Mouse (Mus musculus) small intestine, adult 2 months (tissue): ENCODE results near the gene Gp9. TPM values are rescaled to one million over a fixed set of nuclear protein-coding genes. Genes with fewer than 3 reads are reported as not detected.

ENCODE experiments used
- H3K27ac ChIP-seq: fragments of 200-500 bp; 2 replicates; pipeline ENCODE4 v1.5.1; 2012; ENCODE audit warnings: low read depth, low read length, control low read depth, inconsistent platforms; ENCODE audit not compliant: insufficient read depth
- H3K27me3 ChIP-seq: fragments of 200-500 bp; 2 replicates; pipeline ENCODE4 v1.6.1; 2012; ENCODE audit warnings: mild to moderate bottlenecking, moderate library complexity, low read length, inconsistent platforms; ENCODE audit not compliant: control insufficient read depth, insufficient read depth
- H3K36me3 ChIP-seq: fragments of 200-500 bp; 2 replicates; pipeline ENCODE4 v1.6.1; 2012; ENCODE audit warnings: mild to moderate bottlenecking, low read length, control low read depth, inconsistent platforms; ENCODE audit not compliant: control insufficient read depth, insufficient read depth
- H3K4me1 ChIP-seq: fragments of 200-500 bp; 2 replicates; pipeline ENCODE4 v1.6.1; 2012; ENCODE audit warnings: low read length, inconsistent platforms, mixed read lengths; ENCODE audit not compliant: control insufficient read depth, insufficient read depth, insufficient read length
- H3K4me3 ChIP-seq: fragments of 200-500 bp; 2 replicates; pipeline ENCODE4 v1.5.1; 2012; ENCODE audit warnings: low read depth, mild to moderate bottlenecking, control low read depth, inconsistent platforms, low read length, moderate library complexity
- CTCF ChIP-seq: fragments of 200-500 bp; IDR thresholded peaks from 2 replicates; pipeline ENCODE4 v1.5.1; 2012; ENCODE audit warnings: low read depth, mild to moderate bottlenecking, control low read depth, inconsistent platforms, low read length, moderate library complexity, mixed read lengths; ENCODE audit not compliant: insufficient replicate concordance, insufficient read length; ENCODE audit errors: extremely low read depth
- POLR2A ChIP-seq: fragments of 200-500 bp; IDR thresholded peaks from 2 replicates; pipeline ENCODE4 v1.6.1; 2012; ENCODE audit warnings: low read depth, mild to moderate bottlenecking, control low read depth, inconsistent platforms, low read length, moderate library complexity
- WGBS: fragments of 180-500 bp; shearing (Covaris S2); methylation state at CpG from one replicate; pipeline ENCODE4 v1.1.7; 2018; 5-methylcytosine and 5-hydroxymethylcytosine counted together
- polyA plus RNA-seq: library from polyadenylated mRNA; depleted of rRNA; stranded (reverse); fragments of >200 nt; gene quantifications from 2 replicates; pipeline ENCODE4 v1.2.3, GENCODE M21; 2012

Gp9 gene
- polyA plus RNA-seq, 1 experiment = not detected

DNA sequence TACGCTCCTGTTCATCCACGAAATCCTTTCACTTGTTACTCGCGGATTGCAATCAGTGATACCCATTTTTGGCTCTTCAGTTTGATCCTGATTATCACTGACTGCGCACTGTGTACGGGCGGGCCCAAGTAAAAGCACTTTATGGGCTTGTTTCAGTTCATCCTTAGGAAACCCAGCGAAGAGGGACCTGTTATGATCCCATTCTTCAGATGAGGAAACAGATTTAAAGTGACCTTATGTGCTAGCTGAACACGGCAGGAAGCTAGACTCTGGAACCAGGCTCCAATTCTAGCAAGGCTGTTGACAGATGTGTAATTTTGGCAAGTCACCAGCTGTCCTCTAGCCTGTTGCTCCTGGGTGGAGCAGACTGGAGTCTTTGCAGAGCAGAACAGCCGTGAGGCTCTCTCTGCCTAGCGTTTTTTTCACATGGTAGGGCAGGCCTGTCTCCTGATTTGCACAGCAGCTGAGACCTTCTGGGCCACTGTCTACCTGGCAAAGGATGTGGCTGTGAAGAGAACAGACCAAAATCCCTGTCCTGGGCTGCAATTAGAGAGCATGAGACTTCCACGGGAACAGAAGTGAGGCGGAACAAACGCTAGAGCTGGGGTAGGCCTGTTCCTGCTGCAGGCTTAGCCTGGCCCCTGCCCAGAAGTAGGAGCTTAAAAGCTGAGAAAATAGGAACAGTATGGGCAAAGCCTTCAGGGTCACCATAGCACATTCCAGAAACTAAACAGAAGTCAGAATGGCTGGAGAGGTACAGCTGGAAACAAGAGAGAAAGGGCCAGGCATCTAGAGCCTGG lies 44.5 kb upstream of the Gp9 start:
- TF ChIP-seq POLR2A = no peak
- no peak for TF ChIP-seq CTCF
- Histone ChIP-seq H3K4me3 (no peak overlapping the region), H3K27ac (no peak overlapping the region), H3K36me3 (no peaks in the 10 kb centered on the region), H3K4me1 (peaks cover 4% of the 10 kb centered on the region; the same call in 1 of the 2 replicates), H3K27me3 (peaks cover 37% of the 10 kb centered on the region)
- 36% methylated on average over 14 of the region's 14 CpGs for WGBS

DNA sequence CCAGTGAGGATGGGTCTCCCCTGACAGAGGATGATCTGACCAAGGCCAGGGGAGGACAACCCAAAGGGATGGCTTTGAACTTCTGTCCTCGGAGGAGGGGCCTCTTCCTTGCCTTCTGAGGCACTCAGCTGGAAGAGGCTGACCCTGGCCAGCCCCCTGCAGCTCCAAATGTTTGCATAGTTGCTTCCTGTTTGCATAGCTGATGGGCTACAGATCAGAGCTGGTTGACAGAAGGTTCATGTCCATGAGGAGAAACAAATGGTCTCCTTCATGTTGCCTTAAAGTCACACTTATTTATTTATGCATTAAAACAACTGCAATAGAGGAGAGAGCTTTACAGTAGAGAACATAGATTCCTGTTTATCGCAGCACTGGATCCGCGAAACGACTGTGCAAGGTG lies 43.7 kb upstream of the Gp9 start:
- Histone ChIP-seq H3K4me3 (no peak overlapping the region), H3K36me3 (no peaks in the 10 kb centered on the region), H3K27me3 (peaks cover 37% of the 10 kb centered on the region), H3K27ac (peak overlapping the region; percentile 37; the same call in 1 of the 2 replicates), H3K4me1 (peaks cover 4% of the 10 kb centered on the region; the same call in 1 of the 2 replicates)
- WGBS = 54% methylated on average over 5 of the region's 5 CpGs
- no peak for TF ChIP-seq CTCF
- no peak for TF ChIP-seq POLR2A

DNA sequence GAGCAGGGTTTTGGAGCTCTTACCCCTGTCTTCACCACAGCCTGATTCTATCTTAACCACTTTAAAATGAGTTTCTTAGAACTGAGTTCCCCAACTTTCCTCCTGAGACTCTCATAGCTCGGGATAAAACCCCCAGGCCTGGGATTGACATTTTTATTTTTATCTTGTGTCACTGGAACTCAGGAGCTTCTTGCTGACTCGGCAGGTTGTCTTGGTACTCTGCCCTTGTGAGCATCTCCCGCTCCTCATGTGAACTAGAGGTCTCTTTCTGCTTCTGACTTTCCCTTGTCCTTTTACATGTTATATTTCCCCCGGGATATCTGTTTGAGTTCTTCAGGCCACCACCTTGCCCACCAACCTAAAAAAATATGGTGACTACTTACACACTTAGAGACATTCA lies 40.9 kb upstream of the Gp9 start:
- TF ChIP-seq POLR2A = no peak
- no peak for TF ChIP-seq CTCF
- Histone ChIP-seq H3K27ac (no peak overlapping the region), H3K36me3 (no peaks in the 10 kb centered on the region), H3K4me1 (no peaks in the 10 kb centered on the region), H3K4me3 (no peak overlapping the region), H3K27me3 (peaks cover 15% of the 10 kb centered on the region)
- 77% methylated on average over 4 of the region's 4 CpGs for WGBS

DNA sequence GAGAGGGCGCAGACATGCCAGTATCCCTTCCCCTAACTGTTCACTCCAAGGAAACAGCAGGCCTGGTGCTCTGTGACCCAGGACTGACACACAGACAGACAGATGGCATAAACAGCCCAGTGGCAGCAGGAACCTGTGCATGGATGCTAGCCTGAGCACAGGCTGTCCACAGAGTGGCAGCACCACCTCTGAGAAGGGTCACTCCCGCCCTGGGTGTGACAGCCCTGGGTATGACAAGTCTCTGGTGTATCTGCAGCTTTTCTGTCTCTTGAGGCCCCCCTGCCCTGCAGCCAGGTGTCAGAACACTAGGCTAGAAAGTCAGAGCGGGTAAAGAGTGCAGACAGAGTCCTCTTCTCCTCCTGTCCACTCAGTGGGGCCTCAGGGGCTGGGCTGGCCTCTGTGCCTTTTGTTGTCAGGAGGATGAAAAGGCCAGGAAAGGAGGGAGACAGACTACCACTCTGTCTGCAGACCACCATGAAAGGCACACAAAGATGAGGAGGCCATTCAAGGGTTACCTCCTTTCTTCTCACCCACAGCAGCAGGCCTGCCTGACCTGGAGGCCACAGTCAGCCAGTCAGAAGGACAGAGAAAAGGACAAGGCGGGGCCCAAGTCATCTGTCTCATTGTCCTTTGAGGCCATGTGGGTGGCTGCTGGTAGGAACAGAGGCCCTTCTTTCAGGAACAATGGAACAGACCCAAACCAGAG lies 39.8 kb upstream of the Gp9 start:
- no peaks in the 10 kb centered on the region for H3K36me3 ChIP-seq
- H3K27me3 ChIP-seq = peaks cover 4% of the 10 kb centered on the region; the same call in 1 of the 2 replicates
- WGBS = 81% methylated on average over 4 of the region's 4 CpGs
- TF ChIP-seq POLR2A (no peak), CTCF (no peak)
- no peak overlapping the region for H3K27ac ChIP-seq
- no peak overlapping the region for H3K4me3 ChIP-seq
- H3K4me1 ChIP-seq = 0 out of 2 replicates have a peak, but pooled peaks cover 2% of the 10 kb centered on the region

DNA sequence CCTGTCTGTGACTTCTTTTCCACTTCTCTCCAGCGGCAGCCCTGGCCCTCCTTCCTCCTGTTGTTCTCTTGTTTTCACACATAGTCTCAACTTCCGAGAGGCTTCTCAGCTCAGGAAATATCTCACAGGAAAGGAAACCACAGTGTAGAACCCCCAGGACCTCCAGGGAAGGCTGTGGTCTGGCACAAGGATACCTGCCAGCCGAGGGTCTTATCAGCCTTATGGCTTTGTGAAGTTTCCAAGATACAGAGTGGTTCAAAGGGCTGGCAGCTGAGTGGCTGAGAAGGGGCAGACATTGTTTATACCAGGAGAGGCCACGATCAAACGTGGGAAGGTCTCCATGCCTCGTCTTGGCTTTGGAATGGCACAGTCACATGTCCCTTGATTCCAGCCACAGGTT lies 38.0 kb upstream of the Gp9 start:
- Histone ChIP-seq H3K27me3 (no peaks in the 10 kb centered on the region), H3K4me3 (no peak overlapping the region), H3K36me3 (no peaks in the 10 kb centered on the region), H3K4me1 (0 out of 2 replicates have a peak, but pooled peaks cover 2% of the 10 kb centered on the region), H3K27ac (no peak overlapping the region)
- 43% methylated on average over 6 of the region's 6 CpGs for WGBS
- TF ChIP-seq POLR2A (no peak), CTCF (no peak)

DNA sequence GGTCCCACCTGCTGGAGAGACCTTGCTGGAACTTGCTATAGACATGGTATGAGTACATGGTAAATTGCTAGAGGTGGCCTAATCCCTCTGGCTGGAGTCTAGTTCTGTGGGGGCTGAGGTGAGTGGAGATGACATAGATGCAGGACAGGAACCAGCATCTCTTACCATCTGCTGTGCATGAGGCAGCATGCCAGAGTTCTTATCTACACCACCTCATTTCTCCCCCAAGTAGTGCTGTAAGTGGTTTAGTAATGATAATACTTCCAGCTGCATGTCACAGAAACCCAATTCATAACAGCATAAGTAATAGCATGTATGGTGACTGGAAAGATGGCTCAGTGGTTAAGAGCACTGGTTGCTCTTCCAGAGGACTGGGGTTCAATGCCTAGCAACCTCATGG lies 37.4 kb upstream of the Gp9 start:
- TF ChIP-seq CTCF (no peak), POLR2A (no peak)
- H3K4me3 ChIP-seq = no peak overlapping the region
- no peak overlapping the region for H3K27ac ChIP-seq
- 0 out of 2 replicates have a peak, but pooled peaks cover 2% of the 10 kb centered on the region for H3K4me1 ChIP-seq
- no peaks in the 10 kb centered on the region for H3K36me3 ChIP-seq
- H3K27me3 ChIP-seq = no peaks in the 10 kb centered on the region

DNA sequence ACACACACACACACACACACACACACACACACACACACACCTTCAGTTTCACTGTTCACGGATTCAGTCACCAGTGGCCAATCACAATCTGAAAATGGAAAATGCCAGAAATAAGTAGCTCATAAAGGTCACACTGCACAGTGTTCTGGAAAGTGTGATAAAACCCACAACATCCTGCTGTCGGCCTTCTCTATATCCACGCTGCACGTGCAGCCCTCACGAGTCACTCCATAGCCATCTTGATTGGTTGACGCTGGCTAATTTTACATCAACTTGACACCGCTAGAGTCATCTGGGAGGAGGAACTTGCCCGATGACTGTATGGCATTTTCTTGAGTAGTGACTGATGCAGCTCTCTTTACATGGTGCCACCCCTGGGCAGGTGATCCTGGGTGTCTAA lies 35.9 kb upstream of the Gp9 start:
- Histone ChIP-seq H3K27me3 (no peaks in the 10 kb centered on the region), H3K4me3 (no peak overlapping the region), H3K36me3 (no peaks in the 10 kb centered on the region), H3K4me1 (0 out of 2 replicates have a peak, but pooled peaks cover 2% of the 10 kb centered on the region), H3K27ac (no peak overlapping the region)
- WGBS = 79% methylated on average over 8 of the region's 8 CpGs
- TF ChIP-seq CTCF (no peak), POLR2A (no peak)
